Mouse (Mus musculus) brain, adult 2 months (tissue): ENCODE results near the gene Akap5.

Experiments
- DNase-seq: peaks from one replicate; pipeline ENCODE4 v3.0.0; 2011; ENCODE audit warnings: low read depth, low spot score

Gene Akap5

DNA sequence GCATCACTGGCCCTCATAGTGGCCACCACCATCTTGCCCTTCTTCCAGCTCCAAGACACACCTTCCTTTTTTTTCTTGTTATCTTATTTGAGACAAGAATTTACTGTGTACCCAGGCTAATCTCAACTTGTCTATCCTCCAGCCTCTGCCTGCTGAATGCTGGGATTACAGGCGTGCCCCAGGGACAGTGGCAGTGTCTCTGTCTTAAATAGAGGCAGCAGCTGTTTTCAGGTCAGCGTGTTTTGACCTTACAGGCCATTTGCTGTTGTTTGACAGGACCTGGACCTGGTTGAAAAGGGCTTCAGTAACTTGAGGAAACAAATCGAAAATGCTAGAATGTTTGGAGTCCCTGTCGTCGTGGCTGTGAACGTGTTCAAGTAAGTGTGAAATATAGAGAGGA, 14.1 kb upstream of the Akap5 start:
- DNase-seq: no peak

DNA sequence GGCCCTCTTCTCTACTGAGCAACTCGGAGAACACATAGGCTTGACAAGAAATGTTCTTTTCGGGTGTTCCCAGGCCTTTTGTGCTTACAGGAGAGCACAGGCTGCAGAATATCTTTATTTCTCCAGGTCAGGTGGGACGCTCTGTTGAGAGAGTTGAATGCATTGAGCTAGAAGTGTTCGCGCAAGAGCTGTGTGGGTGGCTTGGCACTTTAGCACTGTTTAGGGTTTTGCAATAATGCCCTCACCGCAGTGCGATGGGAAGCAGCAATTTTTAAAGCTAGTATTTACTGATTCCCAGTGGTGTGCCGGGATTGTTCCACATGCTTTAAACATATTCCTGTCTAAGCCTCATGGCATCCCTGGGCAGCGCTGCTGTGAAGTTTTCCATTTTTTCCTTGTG, 13.5 kb upstream of the Akap5 start:
- DNase-seq: no peak

DNA sequence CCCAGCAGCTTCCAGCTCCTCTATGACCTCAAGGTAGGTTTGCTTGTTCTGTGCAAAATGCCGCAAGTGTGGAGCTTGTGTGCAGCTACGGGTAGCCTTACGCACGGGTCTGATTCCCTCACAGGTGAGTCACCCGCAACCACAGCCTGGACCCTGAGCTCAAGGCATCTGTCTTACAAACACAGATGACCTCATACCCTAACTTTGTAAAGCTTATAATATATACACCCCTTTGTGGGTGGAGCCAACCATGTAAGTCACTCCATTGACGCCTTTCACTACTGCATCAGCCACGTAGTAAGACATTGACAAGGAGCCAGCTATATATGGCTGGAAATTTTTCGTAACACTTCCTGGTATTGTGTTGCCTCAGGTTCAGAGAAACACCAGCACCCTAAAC, 12.7 kb upstream of the Akap5 start:
- DNase-seq: no peak

DNA sequence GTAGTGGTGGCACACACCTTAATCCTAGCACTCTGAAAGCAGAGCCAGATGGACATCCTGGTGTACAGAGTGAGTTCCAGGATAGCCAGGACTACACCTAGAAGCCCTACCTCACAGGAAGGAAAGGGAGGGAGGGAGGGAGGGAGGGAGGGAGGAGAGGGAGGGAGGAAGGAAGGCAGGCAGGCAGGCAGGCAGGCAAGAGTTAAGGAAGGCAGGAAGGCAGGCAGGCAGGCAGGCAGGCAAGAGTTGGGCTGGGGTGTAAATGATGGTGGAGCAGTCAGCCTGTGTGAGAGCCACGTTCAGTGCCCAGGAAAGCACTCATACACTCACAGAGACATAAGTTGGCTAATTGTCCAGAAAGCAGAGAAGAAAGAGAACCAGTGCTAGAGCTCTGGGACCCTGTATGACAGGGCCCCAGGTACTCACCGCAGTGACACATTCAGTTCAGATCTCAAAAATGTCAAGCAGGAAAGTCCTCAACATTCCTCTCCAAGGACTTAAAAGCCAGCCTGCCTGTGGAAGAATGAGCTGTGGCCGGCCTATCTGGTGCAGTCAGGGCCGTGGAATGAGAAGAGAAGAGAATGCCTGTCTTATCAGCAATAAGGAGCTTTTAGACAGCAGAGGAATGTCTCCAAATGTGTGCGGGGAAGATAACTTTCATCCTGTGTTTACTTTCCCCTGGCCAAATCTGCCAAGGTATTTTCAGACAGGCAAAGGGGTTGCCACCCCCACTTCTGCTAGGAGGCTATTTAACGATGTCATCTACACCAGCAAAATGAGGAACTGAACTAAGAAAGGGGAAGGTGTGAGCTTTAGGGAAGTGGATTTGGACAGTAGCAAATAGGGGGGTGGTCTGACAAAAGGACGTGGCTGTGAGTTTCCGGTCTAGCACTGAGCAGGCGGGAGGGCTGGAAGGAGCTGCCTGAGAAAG, 6.1 kb upstream of the Akap5 start:
- DNase-seq: no peak

DNA sequence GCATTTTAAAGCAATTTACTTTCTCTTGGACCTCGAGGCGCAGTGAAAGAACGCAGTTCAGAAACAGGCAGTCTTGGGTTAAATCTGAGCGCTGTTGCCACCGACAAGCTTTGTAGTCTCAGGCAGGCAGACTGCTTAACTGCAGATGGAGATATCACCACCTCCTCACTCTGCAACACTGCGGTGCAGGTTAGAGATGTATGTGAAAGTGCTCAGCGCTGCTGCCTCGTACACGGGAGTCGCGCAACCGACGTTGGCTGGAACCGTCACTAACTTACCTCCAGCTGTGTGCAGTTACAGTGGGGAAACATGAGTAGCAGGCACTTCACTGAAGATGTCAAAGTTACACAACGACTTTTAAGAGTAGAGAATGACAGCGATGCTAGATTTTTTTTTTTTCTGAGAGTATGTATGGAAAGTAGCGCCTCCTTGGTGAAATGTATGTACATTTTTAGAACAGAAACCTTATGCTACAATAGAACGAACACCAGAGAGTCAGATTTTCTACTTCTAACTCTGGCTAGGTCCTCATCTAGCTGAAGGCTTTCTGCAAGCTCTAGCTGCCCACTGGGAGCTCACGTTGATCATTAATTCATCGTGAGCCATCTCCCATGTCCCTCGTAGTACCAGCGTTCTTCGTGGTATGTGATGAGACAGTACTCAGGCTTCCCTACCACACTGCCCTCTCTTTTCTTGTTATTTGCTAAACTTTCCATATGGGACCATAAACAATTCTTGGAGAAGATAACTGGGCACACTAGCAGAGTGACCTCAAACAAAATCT, 1.9 kb downstream of the Akap5 start:
- DNase-seq: peak; percentile 83

DNA sequence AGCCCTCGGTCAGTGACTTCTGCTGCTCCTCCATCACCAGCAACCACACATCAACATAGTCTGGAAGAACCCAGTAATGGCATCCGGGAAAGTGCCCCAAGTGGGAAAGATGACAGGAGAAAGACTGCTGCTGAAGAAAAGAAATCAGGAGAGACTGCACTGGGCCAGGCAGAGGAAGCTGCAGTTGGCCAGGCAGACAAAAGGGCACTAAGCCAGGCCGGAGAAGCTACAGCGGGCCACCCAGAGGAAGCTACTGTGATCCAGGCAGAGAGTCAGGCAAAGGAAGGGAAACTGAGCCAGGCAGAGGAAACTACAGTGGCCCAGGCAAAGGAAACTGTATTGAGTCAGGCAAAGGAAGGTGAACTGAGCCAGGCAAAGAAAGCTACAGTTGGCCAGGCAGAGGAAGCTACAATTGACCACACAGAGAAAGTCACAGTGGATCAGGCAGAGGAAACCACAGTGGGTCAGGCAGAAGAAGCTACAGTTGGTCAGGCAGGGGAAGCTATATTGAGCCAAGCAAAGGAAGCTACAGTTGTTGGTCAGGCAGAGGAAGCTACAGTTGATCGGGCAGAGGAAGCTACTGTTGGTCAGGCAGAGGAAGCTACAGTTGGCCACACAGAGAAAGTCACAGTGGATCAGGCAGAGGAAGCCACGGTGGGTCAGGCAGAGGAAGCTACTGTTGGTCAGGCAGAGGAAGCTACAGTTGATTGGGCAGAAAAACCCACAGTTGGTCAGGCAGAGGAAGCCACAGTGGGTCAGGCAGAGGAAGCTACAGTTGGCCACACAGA, 4.1 kb downstream of the Akap5 start:
- no peak for DNase-seq

DNA sequence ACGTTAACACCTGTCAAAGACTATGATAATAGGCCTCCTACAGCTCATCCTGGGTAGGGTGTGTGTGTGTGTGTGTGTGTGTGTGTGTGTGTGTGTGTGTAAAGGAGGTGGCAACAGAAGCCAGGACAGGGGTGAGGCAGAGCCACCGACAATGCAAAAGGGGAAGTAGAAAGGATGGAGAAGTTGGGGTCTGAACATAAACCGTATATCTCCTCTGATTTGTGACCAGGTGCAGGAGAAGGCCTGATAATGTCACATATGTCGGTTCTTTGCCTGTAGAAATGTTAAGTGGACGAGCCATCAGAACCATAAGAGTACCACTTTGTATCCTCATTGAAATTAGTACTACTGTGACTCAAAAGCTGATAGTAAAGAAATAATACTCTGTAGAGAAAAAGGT, 9.0 kb downstream of the Akap5 start:
- no peak for DNase-seq

DNA sequence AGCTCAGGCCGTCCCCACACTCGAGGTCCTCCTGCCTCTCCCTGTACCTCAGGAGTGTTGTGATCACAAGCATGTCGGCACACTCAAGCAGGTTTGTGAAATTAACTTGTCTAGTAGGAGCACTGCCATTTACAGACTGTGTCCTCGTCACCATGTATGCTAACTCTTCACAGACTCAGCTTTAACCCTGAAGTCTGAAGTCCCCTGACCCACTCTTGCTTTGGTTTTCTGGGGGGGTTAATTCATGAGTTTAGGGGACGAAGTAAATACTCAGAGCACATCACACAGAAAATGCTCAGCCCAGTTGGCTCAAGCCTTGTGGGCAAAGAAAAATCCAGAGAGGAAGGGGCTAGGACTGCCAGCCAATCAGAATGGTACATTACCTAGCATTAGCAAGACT, 10.9 kb downstream of the Akap5 start:
- DNase-seq: no peak

DNA sequence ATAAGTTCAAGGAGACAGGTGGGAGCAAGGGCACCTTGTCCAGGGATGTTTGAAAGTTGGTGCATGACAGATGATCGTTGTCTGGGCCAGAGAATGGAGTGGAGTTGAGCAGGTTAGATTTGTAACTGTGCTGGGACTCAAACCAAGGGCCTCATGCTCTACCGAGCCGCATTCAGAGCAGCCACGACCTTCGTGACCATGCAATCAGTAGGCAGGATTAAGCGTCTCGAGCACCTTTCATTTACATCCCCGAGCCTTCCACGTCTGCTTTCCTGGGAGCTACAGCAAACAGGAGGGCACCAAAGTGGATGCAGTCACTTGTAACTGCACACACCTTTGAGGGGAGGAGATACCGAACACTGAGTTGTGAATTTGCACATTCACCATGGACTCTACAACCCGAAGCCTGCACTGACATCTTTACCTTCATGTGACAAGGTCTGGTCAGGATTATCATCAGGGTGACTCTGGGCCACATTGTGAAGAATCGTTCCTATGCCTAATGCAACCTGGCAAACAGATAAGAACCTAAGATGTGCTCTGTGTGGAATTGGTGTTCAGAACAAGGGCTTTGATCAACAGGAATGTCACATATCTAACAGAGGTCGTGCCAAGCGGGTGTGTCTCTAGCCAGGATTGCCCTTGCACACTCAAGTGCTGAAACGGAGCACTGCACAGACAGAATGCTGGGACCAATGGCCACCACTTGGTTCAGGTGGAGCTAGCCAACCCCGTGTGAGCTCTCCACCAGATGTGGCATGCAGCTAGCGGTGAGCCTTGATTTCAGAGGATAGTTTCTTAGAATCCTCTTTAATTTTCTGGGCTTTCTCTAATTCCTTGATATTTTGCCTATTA, 11.6 kb downstream of the Akap5 start:
- DNase-seq: no peak

GRCm38 (mm10) chr12:76341080-76341479, 16.4 kb downstream of the Akap5 start:
- DNase-seq: peak; percentile 78

GRCm38 (mm10) chr12:76345759-76346455, 21.2 kb downstream of the Akap5 start:
- no peak for DNase-seq

GRCm38 (mm10) chr12:76349680-76350220, 25.1 kb downstream of the Akap5 start:
- DNase-seq: no peak

DNA sequence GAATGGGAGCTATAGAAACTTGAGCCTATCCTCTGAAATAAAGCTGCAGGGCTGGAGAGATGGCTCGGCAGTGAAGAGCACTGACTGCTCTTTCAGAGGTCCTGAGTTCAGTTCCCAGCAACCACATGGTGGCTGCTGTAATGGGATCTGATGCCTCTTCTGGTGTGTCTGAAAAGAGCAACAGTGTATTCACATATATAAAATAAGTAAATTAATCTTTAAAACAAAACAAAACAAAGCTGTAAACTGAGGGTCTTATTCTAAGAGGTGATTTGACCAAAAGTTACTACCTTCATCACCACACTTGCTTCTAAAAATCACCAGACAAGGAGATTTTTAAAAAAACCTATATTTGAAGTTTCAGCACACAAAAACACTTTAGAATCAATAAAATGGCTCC, 36.2 kb downstream of the Akap5 start:
- DNase-seq: no peak

GRCm38 (mm10) chr12:76361405-76362302, 37.0 kb downstream of the Akap5 start:
- DNase-seq: no peak

DNA sequence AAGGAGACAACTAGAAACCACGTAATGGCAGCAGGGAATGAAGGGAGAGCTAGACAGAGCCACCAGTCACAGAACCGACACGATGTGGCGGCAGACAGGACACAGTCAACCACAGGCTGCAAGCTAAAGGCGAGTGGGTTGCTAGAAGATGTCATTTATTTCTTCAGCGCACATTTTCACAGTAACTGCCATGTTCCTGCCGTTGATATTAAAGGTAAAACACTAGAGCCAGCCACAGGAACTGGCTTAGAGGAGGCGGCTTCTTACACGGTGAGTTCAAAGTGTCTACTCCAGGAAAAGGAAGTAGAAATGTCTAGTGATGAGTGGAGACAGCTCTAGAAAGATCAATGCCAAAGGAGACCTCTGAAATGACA, 37.6 kb downstream of the Akap5 start:
- no peak for DNase-seq

DNA sequence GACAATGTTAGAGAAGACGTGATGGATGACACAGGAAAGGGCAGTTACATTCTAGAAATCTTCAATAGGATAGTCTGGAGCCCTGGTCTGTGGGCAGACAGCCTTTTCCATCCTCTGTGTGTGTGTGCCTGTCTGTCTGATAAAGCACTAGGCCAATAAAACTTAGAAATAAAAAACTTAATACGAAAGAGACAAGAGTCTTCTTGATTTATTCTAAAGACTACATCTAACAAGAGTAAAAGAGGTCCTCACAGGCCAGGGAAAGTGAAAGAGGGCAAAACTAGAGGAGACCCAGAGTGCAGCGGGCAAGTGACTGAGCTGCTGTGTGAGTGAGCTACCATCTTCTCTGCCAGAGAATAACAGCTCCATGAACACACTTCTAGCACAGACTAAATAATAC, 41.6 kb downstream of the Akap5 start:
- no peak for DNase-seq

DNA sequence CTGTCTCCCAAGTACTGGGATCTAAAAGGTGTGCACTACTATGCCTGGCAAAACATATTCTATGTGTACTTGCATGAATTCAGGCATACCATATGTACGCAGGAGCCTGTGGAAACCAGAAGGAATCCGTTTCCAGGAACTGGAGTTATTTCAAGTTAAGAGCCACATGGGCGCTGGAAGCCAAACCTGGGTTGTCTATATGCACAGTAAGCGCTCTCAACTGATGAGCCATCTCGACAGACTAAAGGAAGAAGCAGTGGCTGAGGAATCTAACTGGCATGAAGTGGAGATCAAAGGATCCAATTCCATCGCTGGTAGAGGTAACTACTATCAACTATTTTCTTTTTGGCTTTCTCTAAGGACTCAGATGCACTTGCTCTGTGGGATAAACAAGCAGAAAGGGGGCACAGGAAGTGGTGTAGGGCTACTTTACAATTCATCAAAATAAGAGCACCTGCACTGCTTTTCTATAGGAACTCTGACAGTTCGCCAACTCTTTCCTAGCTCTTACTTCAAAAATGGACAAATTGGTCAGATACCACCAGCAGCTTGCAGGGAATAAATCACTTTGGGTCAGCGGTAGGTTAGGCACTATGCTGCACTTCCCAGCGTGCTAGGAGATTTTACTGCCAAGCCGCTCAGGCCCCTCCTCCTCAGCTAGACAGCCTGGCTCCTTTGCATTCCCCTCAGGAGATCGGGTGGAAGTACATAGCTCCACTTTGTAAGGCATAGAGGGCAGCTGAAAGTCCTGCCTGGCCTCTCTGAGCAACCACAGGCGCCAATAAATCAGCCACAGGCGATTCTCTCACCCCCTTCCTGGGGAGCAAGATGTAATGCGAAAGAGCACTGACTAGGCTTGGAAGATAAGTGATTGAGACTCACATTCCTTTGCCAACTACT, 42.7 kb downstream of the Akap5 start:
- DNase-seq: peak; percentile 48

GRCm38 (mm10) chr12:76368201-76368789, 43.6 kb downstream of the Akap5 start:
- peak; percentile 12 for DNase-seq
